Mouse (Mus musculus) forebrain, embryonic 14.5 days (tissue): ENCODE measurements around the gene Shprh. TPM values are rescaled to one million over a fixed set of nuclear protein-coding genes. Genes with fewer than 3 reads are reported as not detected.
"Not testable (repeated sequence)": the region's sequence is repeated elsewhere in the genome, so short reads cannot be mapped to it uniquely, and the experiment has no call there.

Experiments
- ATAC-seq: fragments of 200-750 bp; cut with Nextera tagmentation; 2 replicates; pipeline ENCODE4 v1.8.0; 2017; ENCODE audit warnings: mild to moderate bottlenecking, moderate library complexity
- DNase-seq: peaks from one replicate; pipeline ENCODE4 v3.0.0-alpha.2; 2015; ENCODE audit warnings: low spot score
- H3K27ac ChIP-seq: fragments of 300-500 bp; sonication (generic); 2 replicates; pipeline ENCODE4 v1.5.1; 2014; ENCODE audit warnings: low read depth, mild to moderate bottlenecking, control low read depth, low read length, moderate library complexity
- H3K27me3 ChIP-seq: fragments of 300-500 bp; sonication (generic); replicated peaks from 2 replicates; pipeline ENCODE4 v1.6.1; 2014; ENCODE audit warnings: low read length, control low read depth, mixed read lengths; ENCODE audit not compliant: control insufficient read depth, insufficient read depth
- H3K36me3 ChIP-seq: fragments of 300-500 bp; sonication (generic); 2 replicates; pipeline ENCODE4 v1.6.1; 2014; ENCODE audit warnings: low read length, control low read depth; ENCODE audit not compliant: control insufficient read depth, insufficient read depth
- H3K4me1 ChIP-seq: fragments of 300-500 bp; sonication (generic); 2 replicates; pipeline ENCODE4 v1.6.1; 2014; ENCODE audit warnings: antibody characterized with exemption, low read length, control low read depth; ENCODE audit not compliant: control insufficient read depth, insufficient read depth
- H3K4me2 ChIP-seq: fragments of 300-500 bp; sonication (generic); 2 replicates; pipeline ENCODE4 v1.6.1; 2014; ENCODE audit warnings: mild to moderate bottlenecking, control low read depth, low read length
- H3K4me3 ChIP-seq: fragments of 300-500 bp; sonication (generic); 2 replicates; pipeline ENCODE4 v1.5.1; 2014; ENCODE audit warnings: low read depth, low read length, control low read depth
- H3K9ac ChIP-seq: fragments of 300-500 bp; sonication (generic); 2 replicates; pipeline ENCODE4 v1.6.1; 2014; ENCODE audit warnings: mild to moderate bottlenecking, low read length, control low read depth, moderate library complexity
- H3K9me3 ChIP-seq: fragments of 300-500 bp; sonication (generic); replicated peaks from 2 replicates; pipeline ENCODE4 v1.6.1; 2016; ENCODE audit warnings: low read length, control low read depth, mixed read lengths; ENCODE audit not compliant: control insufficient read depth
- whole genome bisulfite sequencing: fragments of 180-500 bp; shearing (Covaris S2); extraction: QIAGEN DNeasy Blood & Tissue Kit; methylation state at CpG from one replicate; pipeline ENCODE4 v1.1.7; 2014; 5-methylcytosine and 5-hydroxymethylcytosine counted together
- polyA plus RNA-seq: library from polyadenylated mRNA; unstranded; fragments of >200 nt; fragmentation: Nextera tagmentation; extraction: Ambion mirVana; gene quantifications from 2 replicates; pipeline ENCODE4 v1.2.1, GENCODE M21; 2014

Shprh gene
- polyA plus RNA-seq, 1 experiment from 2014 or later = 24.5 TPM

DNA sequence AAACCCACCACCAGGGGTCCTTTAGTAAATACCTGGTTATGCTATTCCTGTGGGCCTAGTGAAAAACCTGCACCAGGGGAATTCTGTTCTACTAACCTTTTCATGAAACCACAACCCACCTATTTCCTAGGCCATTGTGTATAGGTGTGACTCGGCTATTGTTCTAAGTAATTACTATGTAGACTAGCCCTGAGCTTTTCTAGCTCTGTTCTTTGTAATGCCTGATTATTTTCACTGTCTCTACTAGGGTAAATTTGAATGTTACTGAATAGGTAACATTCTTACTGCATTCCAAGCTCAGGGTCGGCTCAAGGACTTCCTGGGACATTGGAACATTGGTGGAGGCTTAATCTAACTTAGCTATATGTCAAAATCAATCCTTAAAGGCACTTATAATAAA lies 113.1 kb downstream of the Shprh start:
- 80% methylated on average over 2 of the region's 2 CpGs for WGBS
- ATAC-seq, H3K4me3 ChIP-seq, H3K36me3 ChIP-seq, H3K9me3 ChIP-seq, H3K27ac ChIP-seq, H3K4me2 ChIP-seq, DNase-seq, H3K9ac ChIP-seq, H3K4me1 ChIP-seq, H3K27me3 ChIP-seq: not testable (repeated sequence)

DNA sequence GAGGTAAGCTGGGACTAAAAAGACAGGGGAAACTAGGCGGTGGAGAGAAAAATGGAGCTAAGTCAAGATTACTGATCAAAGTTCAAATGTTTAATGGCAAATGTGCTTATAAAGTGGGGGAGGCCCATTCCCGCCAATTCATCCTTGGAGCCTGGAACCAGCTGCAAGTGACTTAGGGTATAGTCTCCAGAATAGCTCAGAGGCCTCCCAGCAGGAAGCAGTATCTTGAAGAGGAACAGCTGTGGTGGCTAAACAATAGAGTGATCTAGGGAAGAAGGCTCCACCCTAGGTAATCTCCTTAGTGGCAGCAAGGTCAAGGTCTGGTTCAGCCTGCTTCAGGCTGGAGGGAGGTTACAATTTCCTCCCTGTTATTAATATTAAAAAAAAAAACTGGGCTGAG lies 114.6 kb downstream of the Shprh start:
- H3K36me3 ChIP-seq, H3K9me3 ChIP-seq, H3K27ac ChIP-seq, H3K4me1 ChIP-seq, H3K4me2 ChIP-seq, DNase-seq, H3K27me3 ChIP-seq, ATAC-seq, H3K9ac ChIP-seq, H3K4me3 ChIP-seq: not testable (repeated sequence)
- 92% methylated on average over 2 of the region's 2 CpGs for WGBS

Other genes with a start within 250 kb of the Shprh start
- 2.0 and 3.3 TPM in 2 replicates for gene Grm1, start 67.1 kb upstream of the Shprh start, polyA plus RNA-seq
- gene Fbxo30, start 131.9 kb downstream of the Shprh start, polyA plus RNA-seq = 15.1 and 16.4 TPM in 2 replicates
- 1.0 and 1.1 TPM in 2 replicates for gene Epm2a, start 194.0 kb downstream of the Shprh start, polyA plus RNA-seq